Mouse (Mus musculus) liver, embryonic 11.5 days (tissue): ENCODE measurements at regions not wholly inside any gene's neighbourhood (a gene's known extent, or its start where the extent isn't known, plus 50 kb on each side); places are given as distances from the start of the nearest gene placed in this dataset.

Source experiments
- ATAC-seq: fragments of 200-750 bp; cut with Nextera tagmentation; replicated peaks from 2 replicates; pipeline ENCODE4 v1.8.0; 2017; ENCODE audit warnings: moderate number of reproducible peaks, mild to moderate bottlenecking, moderate TSS enrichment, moderate library complexity; ENCODE audit not compliant: low FRiP score
- DNase-seq: peaks from one replicate; pipeline ENCODE4 v3.0.0-alpha.2; 2017; ENCODE audit warnings: low spot score
- H3K27ac ChIP-seq: fragments of 300-500 bp; sonication (generic); 2 replicates; pipeline ENCODE4 v1.5.1; 2014; ENCODE audit warnings: mild to moderate bottlenecking, low read depth, low read length, control low read depth
- H3K27me3 ChIP-seq: fragments of 300-500 bp; sonication (generic); replicated peaks from 2 replicates; pipeline ENCODE4 v1.6.1; 2014; ENCODE audit warnings: low read length, mixed read lengths; ENCODE audit not compliant: control insufficient read depth, insufficient read depth
- H3K36me3 ChIP-seq: fragments of 300-500 bp; sonication (generic); 2 replicates; pipeline ENCODE4 v1.6.1; 2014; ENCODE audit warnings: mild to moderate bottlenecking, low read length, moderate library complexity, mixed read lengths; ENCODE audit not compliant: control insufficient read depth, insufficient read depth
- H3K4me1 ChIP-seq: fragments of 300-500 bp; sonication (generic); replicated peaks from 2 replicates; pipeline ENCODE4 v1.6.1; 2014; ENCODE audit warnings: low read length, mixed read lengths; ENCODE audit not compliant: control insufficient read depth, insufficient read depth
- H3K4me2 ChIP-seq: fragments of 300-500 bp; sonication (generic); 2 replicates; pipeline ENCODE4 v1.6.1; 2014; ENCODE audit warnings: mild to moderate bottlenecking, control low read depth, moderate library complexity
- H3K4me3 ChIP-seq: fragments of 300-500 bp; sonication (generic); 2 replicates; pipeline ENCODE4 v1.5.1; 2014; ENCODE audit warnings: low read depth, low read length, control low read depth
- H3K9ac ChIP-seq: fragments of 300-500 bp; sonication (generic); 2 replicates; pipeline ENCODE4 v1.6.1; 2014; ENCODE audit warnings: low read depth, low read length, control low read depth
- H3K9me3 ChIP-seq: fragments of 300-500 bp; sonication (generic); 2 replicates; pipeline ENCODE4 v1.6.1; 2016; ENCODE audit warnings: low read length, inconsistent platforms, mixed read lengths; ENCODE audit not compliant: control insufficient read depth
- WGBS: fragments of 180-500 bp; shearing (Covaris S2); extraction: QIAGEN DNeasy Blood & Tissue Kit; methylation state at CpG from one replicate; pipeline ENCODE4 v1.1.7; 2014; 5-methylcytosine and 5-hydroxymethylcytosine counted together

GRCm38 (mm10) chr16:25067276-25068249 is 219.1 kb upstream of the Tprg start:
- no peak for ATAC-seq
- H3K27ac ChIP-seq, result no peak overlapping the region
- no peak overlapping the region for H3K4me2 ChIP-seq
- H3K4me3 ChIP-seq, result no peak overlapping the region
- DNase-seq, result no peak
- 48% methylated on average over 8 of the region's 8 CpGs for WGBS
- H3K9me3 ChIP-seq, result no peaks in the 10 kb centered on the region
- no peaks in the 10 kb centered on the region for H3K36me3 ChIP-seq
- H3K9ac ChIP-seq, result no peak overlapping the region
- no peaks in the 10 kb centered on the region for H3K4me1 ChIP-seq
- H3K27me3 ChIP-seq, result no peaks in the 10 kb centered on the region

- WGBS, result 92% methylated on average over 6 of the region's 6 CpGs
- ATAC-seq (no peak), DNase-seq (no peak)
These were observed 205.8 kb upstream of the Tprg start for GRCm38 (mm10) chr16:25080811-25081210.

GRCm38 (mm10) chr16:25083729-25084128 is 202.9 kb upstream of the Tprg start:
- Histone ChIP-seq H3K4me3 (no peak overlapping the region), H3K36me3 (no peaks in the 10 kb centered on the region), H3K27me3 (no peaks in the 10 kb centered on the region), H3K27ac (no peak overlapping the region), H3K9ac (no peak overlapping the region), H3K4me2 (no peak overlapping the region), H3K9me3 (no peaks in the 10 kb centered on the region), H3K4me1 (no peaks in the 10 kb centered on the region)
- ATAC-seq, result no peak
- WGBS, result 64% methylated on average over 1 of the region's 1 CpGs
- DNase-seq, result no peak

More at GRCm38 (mm10) chr16:25080811-25081210, 205.8 kb upstream of the Tprg start:
- Histone ChIP-seq H3K27ac (no peak overlapping the region), H3K36me3 (no peaks in the 10 kb centered on the region), H3K27me3 (no peaks in the 10 kb centered on the region), H3K4me1 (no peaks in the 10 kb centered on the region), H3K9ac (no peak overlapping the region), H3K9me3 (no peaks in the 10 kb centered on the region), H3K4me2 (no peak overlapping the region), H3K4me3 (no peak overlapping the region)

DNA sequence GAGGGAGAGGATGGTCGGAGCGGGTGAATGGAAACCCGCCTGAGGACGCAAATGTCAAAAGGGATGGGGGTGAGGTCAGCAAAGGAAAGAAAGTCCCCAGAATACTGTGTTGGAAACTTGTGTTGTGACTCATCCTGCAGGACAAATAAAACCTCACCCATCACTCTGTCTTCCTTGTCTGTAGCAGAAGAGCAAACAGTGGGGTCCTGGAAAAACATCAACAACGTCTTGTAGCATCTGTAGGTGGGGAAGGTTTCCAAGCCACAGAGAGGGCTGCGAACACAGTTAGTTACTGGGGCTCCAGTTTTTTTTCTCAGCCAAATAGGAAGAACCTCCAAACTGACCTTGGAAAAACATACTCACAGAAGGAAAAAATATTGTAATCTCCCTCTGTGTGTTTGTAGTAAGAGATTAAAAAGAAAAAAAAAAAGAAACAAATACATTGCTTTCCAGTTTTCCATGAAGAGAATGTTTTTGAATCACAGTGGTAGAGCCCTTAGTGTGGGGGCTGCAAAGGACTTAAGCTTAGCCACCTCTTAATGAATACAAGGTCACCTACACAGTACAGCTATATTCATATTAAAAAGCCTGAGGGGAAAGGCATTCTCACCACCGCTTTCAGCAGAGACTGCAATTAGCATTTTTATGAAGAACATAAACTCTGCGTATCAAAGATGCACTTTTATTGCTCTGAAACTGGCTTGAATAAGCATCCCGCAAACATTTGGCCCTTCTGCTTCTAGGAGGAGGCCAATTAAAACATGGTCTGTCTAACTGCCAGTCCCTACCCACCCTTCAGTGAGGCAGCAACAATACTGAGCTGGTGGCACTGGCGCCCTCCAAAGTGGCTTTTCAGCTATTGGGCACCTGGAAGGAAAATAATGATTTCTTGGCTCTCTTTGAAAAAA is 198.6 kb upstream of the Tprg start:
- ATAC-seq (no peak), DNase-seq (no peak)
- no peak overlapping the region for H3K4me3 ChIP-seq
- H3K4me1 ChIP-seq, result no peaks in the 10 kb centered on the region
- H3K27me3 ChIP-seq, result no peaks in the 10 kb centered on the region
- 82% methylated on average over 10 of the region's 10 CpGs for WGBS
- no peaks in the 10 kb centered on the region for H3K9me3 ChIP-seq
- H3K36me3 ChIP-seq, result no peaks in the 10 kb centered on the region
- no peak overlapping the region for H3K4me2 ChIP-seq
- no peak overlapping the region for H3K27ac ChIP-seq
- no peak overlapping the region for H3K9ac ChIP-seq

DNA sequence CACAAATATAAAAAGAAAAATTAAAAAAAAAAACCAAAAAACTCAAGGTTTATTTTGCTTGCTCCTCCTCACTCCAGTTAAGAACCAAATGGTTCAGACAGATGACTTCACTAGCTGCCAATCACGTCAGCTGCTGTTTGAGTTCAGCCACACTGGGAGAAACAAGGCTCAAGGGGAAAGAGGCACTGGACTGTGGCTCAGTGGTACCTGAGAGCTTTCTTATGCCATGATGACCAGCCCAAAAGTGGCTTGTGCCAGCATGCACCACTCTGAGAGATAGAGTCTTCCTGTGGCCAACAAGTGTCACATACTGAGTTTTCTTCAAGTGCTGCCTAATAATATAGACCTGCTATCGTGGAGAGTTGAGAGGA is 198.0 kb upstream of the Tprg start:
- WGBS, result 82% methylated on average over 2 of the region's 2 CpGs
- Histone ChIP-seq H3K4me3 (no peak overlapping the region), H3K4me2 (no peak overlapping the region), H3K27ac (no peak overlapping the region), H3K9me3 (no peaks in the 10 kb centered on the region), H3K36me3 (no peaks in the 10 kb centered on the region), H3K4me1 (no peaks in the 10 kb centered on the region), H3K27me3 (no peaks in the 10 kb centered on the region), H3K9ac (no peak overlapping the region)
- no peak for DNase-seq
- ATAC-seq, result no peak

DNA sequence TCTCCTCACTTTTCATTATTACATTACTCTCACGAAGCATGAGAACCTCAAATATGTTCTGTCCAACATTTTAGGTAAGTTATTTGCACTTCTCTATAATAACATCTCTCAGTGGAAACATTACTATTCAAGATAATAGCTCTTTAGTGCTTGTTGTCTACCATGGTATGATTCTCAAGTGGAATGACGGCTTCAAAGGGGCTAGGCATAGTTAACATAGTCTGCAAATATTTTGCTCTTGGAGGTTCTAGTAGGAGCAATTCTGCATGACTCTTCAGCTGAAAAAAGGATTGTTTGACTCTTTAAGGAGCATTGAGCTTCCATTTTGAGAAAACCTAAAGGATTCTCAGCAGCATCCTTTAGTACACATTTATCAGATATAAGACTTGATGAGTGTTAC is 182.5 kb upstream of the Tprg start:
- Histone ChIP-seq H3K4me3 (no peak overlapping the region), H3K27ac (no peak overlapping the region), H3K9ac (no peak overlapping the region), H3K9me3 (no peaks in the 10 kb centered on the region), H3K4me1 (no peaks in the 10 kb centered on the region), H3K4me2 (no peak overlapping the region), H3K27me3 (no peaks in the 10 kb centered on the region), H3K36me3 (no peaks in the 10 kb centered on the region)
- DNase-seq (no peak), ATAC-seq (no peak)
- whole genome bisulfite sequencing, result 80% methylated on average over 2 of the region's 2 CpGs

DNA sequence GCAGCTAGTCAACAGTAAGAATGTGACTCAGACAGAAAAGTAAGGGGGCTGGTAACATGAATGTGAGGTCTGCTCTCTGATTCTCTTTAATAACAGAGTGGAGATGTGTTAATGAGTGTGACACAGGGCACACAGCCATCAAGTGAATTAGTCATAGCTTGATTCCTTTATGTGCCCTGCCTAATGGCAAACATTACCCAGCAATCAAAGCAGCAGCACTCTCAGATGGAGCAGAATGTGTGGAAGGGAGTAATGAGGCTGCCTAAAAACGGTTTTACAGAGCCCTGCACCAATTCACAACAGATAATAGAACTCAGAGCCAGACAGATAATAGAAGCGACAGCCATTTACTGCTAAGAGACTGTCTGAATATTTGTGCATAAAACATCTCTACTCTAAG is 182.0 kb upstream of the Tprg start:
- Histone ChIP-seq H3K27ac (no peak overlapping the region), H3K4me3 (no peak overlapping the region), H3K9me3 (no peaks in the 10 kb centered on the region), H3K4me2 (no peak overlapping the region), H3K27me3 (no peaks in the 10 kb centered on the region), H3K4me1 (no peaks in the 10 kb centered on the region), H3K9ac (no peak overlapping the region), H3K36me3 (no peaks in the 10 kb centered on the region)
- WGBS, result 55% methylated on average over 2 of the region's 2 CpGs
- no peak for ATAC-seq
- DNase-seq, result no peak

DNA sequence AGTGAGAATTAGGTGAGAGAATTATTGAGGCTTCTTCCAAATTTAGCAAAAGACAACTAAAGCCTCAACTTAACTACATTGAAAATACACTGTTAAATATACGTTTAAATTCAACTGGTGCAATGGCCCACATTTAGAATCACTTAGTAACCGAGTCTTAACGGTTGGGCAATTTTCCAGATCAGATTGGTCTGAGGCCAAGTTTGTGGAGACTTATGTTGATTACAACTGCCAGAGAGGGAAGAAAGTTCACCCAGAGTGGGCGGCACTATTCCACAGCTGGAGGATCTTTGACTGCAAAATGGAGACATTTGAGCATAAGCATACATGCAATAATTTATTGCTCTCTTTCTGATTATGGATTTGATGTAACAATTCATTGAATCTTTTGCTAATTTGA is 146.5 kb upstream of the Tprg start:
- DNase-seq (no peak), ATAC-seq (no peak)
- Histone ChIP-seq H3K4me2 (no peak overlapping the region), H3K27me3 (no peaks in the 10 kb centered on the region), H3K4me1 (no peaks in the 10 kb centered on the region), H3K9me3 (no peaks in the 10 kb centered on the region), H3K36me3 (no peaks in the 10 kb centered on the region), H3K4me3 (no peak overlapping the region), H3K9ac (no peak overlapping the region), H3K27ac (no peak overlapping the region)
- 85% methylated on average over 4 of the region's 4 CpGs for WGBS
